Mouse (Mus musculus) heart, embryonic 12.5 days (tissue): Measurements from ENCODE around the gene Plekhd1. TPM values are rescaled to one million over a fixed set of nuclear protein-coding genes. Genes with fewer than 3 reads are reported as not detected.
A peak's percentile ranks its signal among the peaks of the same experiment; 100 is the strongest.

Source experiments
- ATAC-seq: fragments of 200-750 bp; cut with Nextera tagmentation; 2 replicates; pipeline ENCODE4 v1.8.0; 2017; ENCODE audit warnings: moderate TSS enrichment, moderate library complexity; ENCODE audit not compliant: insufficient number of reproducible peaks, low FRiP score
- H3K27ac ChIP-seq: fragments of 300-500 bp; sonication (generic); 2 replicates; pipeline ENCODE4 v1.5.1; 2016; ENCODE audit warnings: mild to moderate bottlenecking, moderate library complexity; ENCODE audit not compliant: poor library complexity, severe bottlenecking
- H3K27me3 ChIP-seq: fragments of 300-500 bp; sonication (generic); replicated peaks from 2 replicates; pipeline ENCODE4 v1.6.1; 2016; ENCODE audit warnings: mild to moderate bottlenecking, moderate library complexity
- H3K36me3 ChIP-seq: fragments of 300-500 bp; sonication (generic); 2 replicates; pipeline ENCODE4 v1.6.1; 2016; ENCODE audit warnings: mild to moderate bottlenecking, moderate library complexity
- H3K4me1 ChIP-seq: fragments of 300-500 bp; sonication (generic); replicated peaks from 2 replicates; pipeline ENCODE4 v1.6.1; 2016; ENCODE audit warnings: mild to moderate bottlenecking
- H3K4me2 ChIP-seq: fragments of 300-500 bp; sonication (generic); 2 replicates; pipeline ENCODE4 v1.6.1; 2016; ENCODE audit warnings: mild to moderate bottlenecking, moderate library complexity
- H3K4me3 ChIP-seq: fragments of 300-500 bp; sonication (generic); 2 replicates; pipeline ENCODE4 v1.5.1; 2016; ENCODE audit warnings: mild to moderate bottlenecking
- H3K9ac ChIP-seq: fragments of 300-500 bp; sonication (generic); 2 replicates; pipeline ENCODE4 v1.6.1; 2016; ENCODE audit warnings: mild to moderate bottlenecking, moderate library complexity
- H3K9me3 ChIP-seq: fragments of 300-500 bp; sonication (generic); replicated peaks from 2 replicates; pipeline ENCODE4 v1.6.1; 2016; ENCODE audit warnings: mild to moderate bottlenecking, moderate library complexity
- WGBS: fragments of 180-500 bp; shearing (Covaris S2); methylation state at CpG from one replicate; pipeline ENCODE4 v1.1.7; 2016; 5-methylcytosine and 5-hydroxymethylcytosine counted together
- polyA plus RNA-seq: library from polyadenylated mRNA; unstranded; fragments of >200 nt; fragmentation: Nextera tagmentation; extraction: Ambion mirVana; gene quantifications from 2 replicates; pipeline ENCODE4 v1.2.1, GENCODE M21; 2016

Gene Plekhd1
- polyA plus RNA-seq, 1 experiment from 2014 or later = 0.70 TPM

- no peaks in the 10 kb centered on the region for H3K27me3 ChIP-seq
- WGBS = 65% methylated on average over 2 of the region's 2 CpGs
- H3K27ac ChIP-seq = no peak overlapping the region
- H3K4me1 ChIP-seq = no peaks in the 10 kb centered on the region
- H3K9ac ChIP-seq = no peak overlapping the region
- no peak overlapping the region for H3K4me2 ChIP-seq
- ATAC-seq = no peak
- no peak overlapping the region for H3K4me3 ChIP-seq
- H3K36me3 ChIP-seq = peaks cover 25% of the 10 kb centered on the region
- H3K9me3 ChIP-seq = no peaks in the 10 kb centered on the region
Observed at GRCm38 (mm10) chr12:80668391-80668790, 24.0 kb upstream of the Plekhd1 start.

GRCm38 (mm10) chr12:80673170-80673569 is 19.2 kb upstream of the Plekhd1 start:
- Histone ChIP-seq H3K4me2 (no peak overlapping the region), H3K27ac (no peak overlapping the region)
- WGBS = 18% methylated on average over 3 of the region's 3 CpGs

GRCm38 (mm10) chr12:80681340-80681739 is 11.1 kb upstream of the Plekhd1 start:
- ATAC-seq = no peak
- 61% methylated on average over 1 of the region's 1 CpGs for WGBS
- no peaks in the 10 kb centered on the region for H3K27me3 ChIP-seq

More at GRCm38 (mm10) chr12:80673170-80673569, 19.2 kb upstream of the Plekhd1 start:
- ATAC-seq = no peak
- peaks cover 48% of the 10 kb centered on the region for H3K36me3 ChIP-seq
- H3K4me1 ChIP-seq = no peaks in the 10 kb centered on the region
- no peak overlapping the region for H3K9ac ChIP-seq
- no peaks in the 10 kb centered on the region for H3K9me3 ChIP-seq
- H3K4me3 ChIP-seq = no peak overlapping the region
- no peaks in the 10 kb centered on the region for H3K27me3 ChIP-seq

GRCm38 (mm10) chr12:80683554-80683953 is 8.8 kb upstream of the Plekhd1 start:
- Histone ChIP-seq H3K36me3 (peaks cover 8% of the 10 kb centered on the region), H3K4me2 (no peak overlapping the region), H3K9me3 (no peaks in the 10 kb centered on the region), H3K4me3 (no peak overlapping the region), H3K9ac (no peak overlapping the region), H3K27ac (no peak overlapping the region), H3K4me1 (no peaks in the 10 kb centered on the region), H3K27me3 (no peaks in the 10 kb centered on the region)
- ATAC-seq = no peak
- WGBS = 88% methylated on average over 3 of the region's 3 CpGs

More at GRCm38 (mm10) chr12:80681340-80681739, 11.1 kb upstream of the Plekhd1 start:
- Histone ChIP-seq H3K27ac (no peak overlapping the region), H3K9me3 (no peaks in the 10 kb centered on the region), H3K4me2 (no peak overlapping the region), H3K4me1 (no peaks in the 10 kb centered on the region), H3K9ac (no peak overlapping the region), H3K36me3 (peaks cover 24% of the 10 kb centered on the region), H3K4me3 (no peak overlapping the region)

- no peaks in the 10 kb centered on the region for H3K9me3 ChIP-seq
- no peaks in the 10 kb centered on the region for H3K4me1 ChIP-seq
- H3K27ac ChIP-seq = no peak overlapping the region
- H3K4me2 ChIP-seq = no peak overlapping the region
- ATAC-seq = no peak
- 90% methylated on average over 3 of the region's 3 CpGs for WGBS
- no peaks in the 10 kb centered on the region for H3K27me3 ChIP-seq
- H3K36me3 ChIP-seq = peaks cover 4% of the 10 kb centered on the region
- no peak overlapping the region for H3K4me3 ChIP-seq
- no peak overlapping the region for H3K9ac ChIP-seq
Observed at GRCm38 (mm10) chr12:80684316-80684715, 8.1 kb upstream of the Plekhd1 start.

- no peak for ATAC-seq
- H3K9me3 ChIP-seq = no peaks in the 10 kb centered on the region
- 63% methylated on average over 10 of the region's 10 CpGs for WGBS
Observed at GRCm38 (mm10) chr12:80687788-80688211, 4.6 kb upstream of the Plekhd1 start.

GRCm38 (mm10) chr12:80689696-80690095 is 2.7 kb upstream of the Plekhd1 start:
- H3K9ac ChIP-seq = no peak overlapping the region
- no peak overlapping the region for H3K4me2 ChIP-seq
- no peak for ATAC-seq
- WGBS = 53% methylated on average over 5 of the region's 5 CpGs
- H3K9me3 ChIP-seq = no peaks in the 10 kb centered on the region
- H3K4me3 ChIP-seq = no peak overlapping the region
- H3K27ac ChIP-seq = no peak overlapping the region
- H3K36me3 ChIP-seq = no peaks in the 10 kb centered on the region
- H3K27me3 ChIP-seq = peaks cover 45% of the 10 kb centered on the region
- peaks cover 35% of the 10 kb centered on the region for H3K4me1 ChIP-seq

More at GRCm38 (mm10) chr12:80687788-80688211, 4.6 kb upstream of the Plekhd1 start:
- H3K9ac ChIP-seq = no peak overlapping the region
- H3K27me3 ChIP-seq = peaks cover 28% of the 10 kb centered on the region
- H3K4me3 ChIP-seq = no peak overlapping the region
- no peak overlapping the region for H3K4me2 ChIP-seq
- no peaks in the 10 kb centered on the region for H3K36me3 ChIP-seq
- no peak overlapping the region for H3K27ac ChIP-seq
- H3K4me1 ChIP-seq = peaks cover 17% of the 10 kb centered on the region

GRCm38 (mm10) chr12:80691671-80692091 is 710 bp upstream of the Plekhd1 start:
- ATAC-seq = no peak
- H3K27ac ChIP-seq = no peak overlapping the region
- no peaks in the 10 kb centered on the region for H3K9me3 ChIP-seq
- WGBS = 19% methylated on average over 12 of the region's 12 CpGs
- peaks cover 51% of the 10 kb centered on the region for H3K27me3 ChIP-seq
- peak overlapping the region; percentile 71 for H3K4me2 ChIP-seq
- peak overlapping the region; percentile 43; the same call in 1 of the 2 replicates for H3K4me3 ChIP-seq
- no peaks in the 10 kb centered on the region for H3K36me3 ChIP-seq
- no peak overlapping the region for H3K9ac ChIP-seq
- peaks cover 37% of the 10 kb centered on the region for H3K4me1 ChIP-seq

GRCm38 (mm10) chr12:80693700-80694099 is 1.3 kb downstream of the Plekhd1 start:
- H3K4me1 ChIP-seq = peaks cover 38% of the 10 kb centered on the region
- ATAC-seq = no peak; the same call in 1 of the 2 replicates
- no peak overlapping the region for H3K27ac ChIP-seq
- H3K4me2 ChIP-seq = peak overlapping the region; percentile 71; the same call in 1 of the 2 replicates
- WGBS = 29% methylated on average over 2 of the region's 2 CpGs
- H3K4me3 ChIP-seq = no peak overlapping the region
- no peaks in the 10 kb centered on the region for H3K9me3 ChIP-seq
- H3K36me3 ChIP-seq = no peaks in the 10 kb centered on the region
- peaks cover 51% of the 10 kb centered on the region for H3K27me3 ChIP-seq
- no peak overlapping the region for H3K9ac ChIP-seq

- Histone ChIP-seq H3K4me3 (no peak overlapping the region), H3K9me3 (no peaks in the 10 kb centered on the region), H3K4me1 (peaks cover 40% of the 10 kb centered on the region), H3K4me2 (no peak overlapping the region), H3K36me3 (no peaks in the 10 kb centered on the region), H3K9ac (no peak overlapping the region), H3K27ac (no peak overlapping the region), H3K27me3 (peaks cover 50% of the 10 kb centered on the region)
- no peak for ATAC-seq
- WGBS = 70% methylated on average over 3 of the region's 3 CpGs
Observed at GRCm38 (mm10) chr12:80695004-80695403, 2.6 kb downstream of the Plekhd1 start.

GRCm38 (mm10) chr12:80698526-80699143 is 6.2 kb downstream of the Plekhd1 start:
- H3K36me3 ChIP-seq = no peaks in the 10 kb centered on the region
- WGBS = 64% methylated on average over 5 of the region's 5 CpGs
- no peaks in the 10 kb centered on the region for H3K9me3 ChIP-seq
- H3K27me3 ChIP-seq = peaks cover 14% of the 10 kb centered on the region
- no peak overlapping the region for H3K4me2 ChIP-seq
- H3K27ac ChIP-seq = no peak overlapping the region
- no peak overlapping the region for H3K9ac ChIP-seq
- ATAC-seq = peak; percentile 51; the same call in 1 of the 2 replicates
- H3K4me1 ChIP-seq = peaks cover 17% of the 10 kb centered on the region
- H3K4me3 ChIP-seq = no peak overlapping the region

- H3K4me1 ChIP-seq = peaks cover 13% of the 10 kb centered on the region
- H3K27me3 ChIP-seq = peaks cover 11% of the 10 kb centered on the region
- no peak overlapping the region for H3K4me3 ChIP-seq
- no peak overlapping the region for H3K27ac ChIP-seq
- WGBS = 58% methylated on average over 2 of the region's 2 CpGs
- H3K4me2 ChIP-seq = no peak overlapping the region
- ATAC-seq = 0 out of 2 replicates have a peak, but pooled peaks have one; percentile 18
- no peak overlapping the region for H3K9ac ChIP-seq
- no peaks in the 10 kb centered on the region for H3K36me3 ChIP-seq
- H3K9me3 ChIP-seq = no peaks in the 10 kb centered on the region
Observed at GRCm38 (mm10) chr12:80699144-80699531, 6.7 kb downstream of the Plekhd1 start.
